Mouse (Mus musculus) urinary bladder, postnatal 10 days (tissue): ENCODE results near the gene Srsf5.
"Not testable (repeated sequence)": the region's sequence is repeated elsewhere in the genome, so short reads cannot be mapped to it uniquely, and the experiment has no call there.

Experiments
- DNase-seq: peaks from one replicate; pipeline ENCODE4 v3.0.0; 2022; ENCODE audit warnings: low spot score

Srsf5 gene

DNA sequence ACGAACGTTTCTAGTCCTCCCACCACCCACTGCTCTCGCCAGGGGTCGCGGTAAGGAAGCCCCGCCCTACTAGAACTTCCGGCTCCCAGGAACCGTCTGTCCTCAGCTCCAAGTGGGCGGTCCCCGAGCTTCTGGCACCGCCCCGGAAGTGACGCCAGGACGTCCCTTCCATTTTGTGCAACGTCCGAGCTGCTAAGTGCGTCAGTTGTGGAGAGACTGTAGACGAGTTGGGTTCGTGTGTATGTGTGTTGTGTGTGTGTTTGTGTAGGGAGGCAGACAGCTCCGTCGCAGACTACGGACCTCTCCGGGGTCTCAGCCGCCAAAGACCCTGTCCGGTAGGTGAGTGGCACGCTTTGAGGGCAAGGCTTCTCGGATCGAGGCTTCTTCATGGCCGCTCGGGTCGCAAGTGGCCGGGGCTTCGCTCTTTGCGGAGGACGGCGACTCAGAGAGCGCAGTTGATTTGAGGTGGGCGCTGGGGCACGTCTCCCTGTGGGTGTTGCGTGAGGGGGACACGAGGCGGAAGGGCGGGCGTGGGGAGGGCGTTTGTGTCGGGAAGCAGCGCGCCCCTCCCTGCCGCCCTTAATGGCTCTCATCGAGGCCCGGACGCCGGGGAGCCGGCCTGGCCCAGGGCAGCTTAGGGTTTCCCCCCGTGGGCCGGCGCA lies at the start of gene Srsf5:
TSS of gene Srsf5 (plus strand) at position 171 of the 662 bp plus-strand sequence.
- DNase-seq: peak; percentile 97

DNA sequence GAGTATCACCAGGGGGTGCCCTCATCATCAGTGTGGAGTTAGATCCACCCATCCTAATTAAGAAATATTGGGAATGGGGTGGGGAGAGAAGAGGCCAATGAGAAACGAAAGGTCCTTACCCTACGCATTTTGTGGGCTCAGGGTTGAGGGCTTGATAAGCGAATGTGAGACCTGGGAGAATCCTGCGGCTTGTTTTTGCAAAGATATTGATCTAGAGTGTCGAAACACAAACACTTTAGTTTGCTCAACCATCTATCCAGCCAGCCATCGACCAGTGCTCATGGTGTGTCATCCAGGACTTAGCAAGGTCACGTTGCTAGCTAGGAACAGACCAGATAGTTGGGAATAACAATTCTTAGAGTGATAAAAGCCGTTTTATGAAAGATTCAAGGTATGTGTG lies 35.7 kb upstream of the Srsf5 start:
- DNase-seq: no peak

DNA sequence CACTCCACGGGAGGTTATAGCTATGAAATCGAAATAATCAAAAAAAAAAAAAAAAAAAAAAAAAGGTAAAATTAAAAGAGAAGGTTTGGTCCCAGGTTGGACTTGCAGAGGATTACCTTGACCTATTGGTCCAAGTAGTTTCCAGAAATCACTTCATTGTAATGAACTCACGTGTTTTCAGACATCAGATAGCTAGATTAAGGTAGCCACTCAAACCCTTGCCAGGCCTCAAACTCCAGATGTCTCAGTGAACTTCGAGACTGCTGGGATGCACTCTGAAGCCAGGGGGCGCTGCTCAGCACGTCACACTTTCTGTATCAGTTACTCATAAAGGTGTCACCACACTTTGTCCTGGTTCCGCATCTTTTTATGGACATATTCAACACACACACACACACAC lies 27.5 kb upstream of the Srsf5 start:
- no peak for DNase-seq

DNA sequence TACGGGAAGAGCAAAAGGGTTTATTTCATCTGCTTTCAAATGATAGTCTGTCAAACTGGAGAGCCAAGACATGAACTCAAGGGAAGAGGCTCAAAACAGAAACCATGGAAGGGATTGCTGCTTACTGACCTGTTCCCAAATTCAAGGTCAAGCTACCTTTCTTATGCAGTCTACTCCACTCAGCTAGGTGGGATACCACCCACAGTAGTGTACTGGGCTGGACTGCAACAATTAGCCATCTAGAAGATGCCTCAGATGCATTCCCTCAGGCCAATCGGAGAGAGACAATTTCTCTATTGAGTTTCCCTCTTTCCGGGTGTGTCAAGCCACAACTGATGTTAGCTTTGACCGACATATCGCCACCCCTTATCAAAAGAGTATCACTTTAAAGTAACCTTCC lies 24.0 kb upstream of the Srsf5 start:
- DNase-seq: no peak

DNA sequence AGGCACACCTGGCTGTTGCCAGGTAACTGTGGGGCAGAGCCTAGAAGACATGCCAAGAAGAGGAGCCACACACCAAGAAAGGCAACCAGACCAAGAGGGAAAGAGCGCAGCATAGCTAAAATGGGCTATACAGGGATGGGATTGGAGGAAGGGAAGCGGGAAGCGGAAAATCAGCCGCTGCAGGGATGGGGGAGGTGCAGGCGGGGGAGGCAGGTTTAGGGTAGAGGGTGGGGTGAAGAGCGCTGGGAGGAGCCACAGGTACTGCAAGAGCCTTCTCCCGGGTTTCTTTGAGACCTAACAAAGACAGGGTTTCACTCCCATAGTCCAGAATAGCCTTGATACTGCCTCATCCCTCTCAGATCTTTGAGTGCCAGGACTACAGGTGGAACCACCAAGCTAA lies 22.4 kb upstream of the Srsf5 start:
- DNase-seq: no peak

DNA sequence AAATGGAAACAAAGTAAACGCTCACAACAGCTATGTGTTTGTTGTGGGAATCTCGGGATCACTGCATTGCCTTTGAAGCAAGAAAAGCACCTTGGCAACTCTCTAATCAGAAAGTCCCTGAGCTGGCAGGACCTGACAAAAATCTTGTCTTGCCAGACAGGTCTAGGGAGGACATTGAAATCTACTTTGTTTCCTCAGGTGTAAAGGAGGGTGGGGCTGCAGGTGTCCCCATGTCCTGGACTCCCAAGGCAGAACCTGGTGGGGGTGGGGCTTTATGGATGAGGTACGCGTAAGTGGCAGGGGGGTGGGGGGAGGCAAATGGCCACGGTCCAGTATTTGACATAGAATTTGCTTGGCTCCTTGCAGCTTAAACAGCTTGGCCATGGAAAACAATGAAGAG lies 21.7 kb upstream of the Srsf5 start:
- DNase-seq: no peak

DNA sequence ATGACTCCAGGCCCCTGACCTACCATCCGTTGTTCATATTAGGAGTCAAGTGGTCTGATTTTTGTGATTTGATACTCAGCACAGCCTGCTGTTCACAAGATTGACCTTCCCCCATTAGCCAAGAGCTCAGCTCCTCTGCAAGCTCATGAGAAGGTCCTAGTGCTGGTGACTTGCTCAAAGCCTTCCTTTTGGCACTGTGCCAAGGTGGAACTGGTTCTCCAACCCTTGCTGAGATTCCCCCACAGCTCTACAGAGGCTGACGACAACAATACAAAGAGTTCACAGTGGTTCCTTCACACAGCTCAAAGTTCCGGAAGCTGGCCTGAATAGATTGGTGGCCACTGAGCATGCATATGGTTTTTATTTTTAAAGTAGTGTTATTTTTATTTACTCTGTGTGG lies 21.1 kb upstream of the Srsf5 start:
- DNase-seq: peak; percentile 38

DNA sequence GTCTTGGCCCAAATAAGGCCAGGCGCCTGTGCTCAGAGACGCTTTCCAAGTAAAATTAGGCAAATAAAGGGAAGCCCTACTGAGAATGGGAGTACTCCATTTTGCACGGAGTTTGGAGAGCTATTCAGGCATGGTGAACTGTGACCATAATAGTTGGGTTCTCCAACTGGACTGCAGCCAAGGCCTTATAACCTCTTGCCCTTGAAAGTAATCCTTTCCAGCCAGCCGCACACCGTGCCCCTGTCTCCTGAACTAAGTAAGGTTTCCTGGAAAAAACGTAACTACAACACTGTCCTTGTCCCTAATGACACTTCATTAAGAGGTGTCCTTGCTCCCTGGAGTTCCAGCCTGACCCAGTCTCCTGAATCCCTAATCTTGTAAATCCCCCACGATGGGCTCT lies 19.4 kb upstream of the Srsf5 start:
- DNase-seq: no peak

DNA sequence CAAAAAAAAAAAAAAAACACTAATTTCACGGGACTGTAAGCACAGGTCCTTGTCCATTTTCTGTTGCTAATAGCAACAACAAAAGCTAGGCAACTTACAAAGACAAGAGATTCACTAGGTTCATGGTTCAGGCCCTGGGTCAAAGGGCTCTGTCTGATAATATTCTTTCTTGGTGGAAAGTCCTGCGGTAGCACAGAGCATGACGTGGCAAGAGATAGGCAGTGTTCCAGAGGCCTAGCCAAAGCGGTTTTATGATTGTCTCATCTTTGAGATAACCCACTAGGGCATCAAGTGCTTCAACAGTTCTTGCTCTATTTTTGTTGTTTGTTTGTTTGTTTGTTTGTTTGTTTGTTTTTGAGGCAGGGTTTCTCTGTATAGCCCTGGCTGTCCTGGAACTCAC lies 18.8 kb upstream of the Srsf5 start:
- no peak for DNase-seq

DNA sequence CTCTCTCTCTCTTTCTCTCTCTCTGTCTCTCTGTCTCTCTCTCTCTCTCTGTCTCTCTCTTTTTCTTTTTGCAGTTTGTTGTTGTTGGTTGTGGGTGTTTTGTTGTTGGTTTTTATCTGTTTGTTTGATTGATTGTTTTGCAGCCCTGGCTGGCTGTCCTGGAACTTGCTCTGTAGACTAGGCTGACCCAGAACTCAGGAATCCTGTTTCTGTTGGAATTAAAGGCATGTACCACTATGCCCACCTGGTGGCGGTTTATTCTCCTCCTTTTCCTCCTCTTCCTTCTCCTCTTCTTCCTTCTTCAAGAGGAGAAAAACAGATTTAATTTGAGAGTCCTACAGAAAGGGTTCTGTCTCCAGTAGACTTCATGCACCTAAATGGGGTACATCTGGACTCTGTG lies 17.8 kb upstream of the Srsf5 start:
- DNase-seq: no peak

DNA sequence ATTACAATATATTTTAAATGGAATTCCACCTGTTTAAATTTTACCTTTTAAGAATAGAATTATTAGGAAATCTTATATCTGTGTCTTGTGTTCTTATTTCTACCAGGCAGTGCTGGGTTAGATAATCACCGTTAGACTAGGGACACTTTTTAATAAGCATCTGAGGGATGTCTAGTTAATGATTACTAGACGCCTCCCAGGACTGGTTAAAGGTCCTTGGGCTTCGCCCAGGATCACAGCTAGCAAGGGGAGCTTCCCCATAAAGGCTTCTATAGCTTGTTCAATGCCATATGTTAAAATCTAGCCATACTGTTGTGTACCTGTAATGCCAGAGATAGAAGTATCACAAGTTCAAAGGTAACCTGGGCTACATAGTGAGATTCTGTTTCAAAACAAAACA lies 16.4 kb upstream of the Srsf5 start:
- no peak for DNase-seq

DNA sequence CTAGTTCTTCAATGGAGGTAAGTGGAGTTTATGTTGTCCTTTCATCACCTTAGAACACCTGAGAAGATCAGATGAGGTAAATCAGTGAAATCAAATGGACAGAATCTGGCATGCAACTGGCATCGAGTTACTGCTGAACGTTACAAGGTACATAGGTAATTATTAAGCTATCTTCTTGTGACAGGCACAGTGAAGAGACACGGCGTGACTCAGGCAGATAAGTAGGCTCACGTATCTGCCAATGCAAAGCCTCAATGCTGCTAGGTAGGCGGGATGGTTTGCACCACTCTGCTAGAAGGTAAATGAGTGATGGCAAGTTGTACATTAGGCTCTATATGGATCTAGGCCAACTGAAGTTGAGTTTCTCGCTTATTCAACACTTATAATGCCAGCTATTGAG lies 15.2 kb upstream of the Srsf5 start:
- DNase-seq: no peak

DNA sequence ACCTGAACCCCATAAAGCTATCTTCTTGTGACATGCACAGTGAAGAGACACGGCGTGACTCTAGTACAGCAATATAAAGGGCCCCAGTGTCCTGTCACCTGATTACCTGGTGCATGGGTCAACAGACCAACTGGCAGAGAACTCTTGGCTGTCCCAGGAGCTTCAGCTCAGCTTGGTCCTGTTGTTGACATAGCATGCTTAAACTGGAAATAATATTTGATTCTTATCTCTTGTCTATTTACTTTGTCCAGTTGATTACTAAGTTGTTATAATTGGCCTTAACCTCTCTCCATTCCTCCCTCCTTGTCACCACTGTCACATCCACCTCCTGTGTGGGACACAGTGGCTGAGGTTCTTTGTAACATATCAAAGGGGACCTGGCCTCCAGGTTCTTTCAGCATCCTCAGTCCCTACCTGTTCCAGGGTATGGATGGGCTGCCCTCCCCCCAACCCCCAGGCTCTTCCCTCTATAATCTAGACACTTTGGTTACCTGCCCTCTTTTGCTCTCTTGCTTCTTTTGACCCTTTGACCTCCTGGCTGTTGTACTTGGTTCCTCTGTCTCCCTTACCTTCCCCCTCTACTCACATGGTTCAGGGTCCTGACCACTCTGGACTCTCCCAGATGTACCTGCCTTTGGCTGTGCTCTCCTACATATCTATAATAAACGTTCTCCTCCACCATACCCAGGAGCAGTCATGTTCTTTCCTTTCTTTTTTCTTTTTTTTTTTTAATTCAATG lies 13.7 kb upstream of the Srsf5 start:
- no peak for DNase-seq

DNA sequence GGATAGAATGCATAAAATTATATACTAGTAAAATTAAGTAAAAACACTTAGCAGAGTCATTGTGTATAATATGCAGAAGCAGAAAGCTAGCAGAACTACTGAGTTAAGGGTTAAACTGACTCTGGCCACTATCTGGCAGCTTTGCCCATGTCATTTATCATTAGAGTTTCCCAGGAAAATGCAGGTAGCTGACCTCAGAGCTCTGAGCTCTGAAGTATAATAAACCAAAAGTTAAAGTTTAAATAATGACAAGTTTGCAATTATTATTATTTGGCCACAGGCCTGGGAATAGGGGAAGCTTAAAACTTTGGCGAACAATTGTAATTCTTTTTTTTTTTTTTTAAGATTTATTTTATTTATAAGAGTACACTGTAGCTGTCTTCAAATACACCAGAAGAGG lies 12.4 kb upstream of the Srsf5 start:
- no peak for DNase-seq

DNA sequence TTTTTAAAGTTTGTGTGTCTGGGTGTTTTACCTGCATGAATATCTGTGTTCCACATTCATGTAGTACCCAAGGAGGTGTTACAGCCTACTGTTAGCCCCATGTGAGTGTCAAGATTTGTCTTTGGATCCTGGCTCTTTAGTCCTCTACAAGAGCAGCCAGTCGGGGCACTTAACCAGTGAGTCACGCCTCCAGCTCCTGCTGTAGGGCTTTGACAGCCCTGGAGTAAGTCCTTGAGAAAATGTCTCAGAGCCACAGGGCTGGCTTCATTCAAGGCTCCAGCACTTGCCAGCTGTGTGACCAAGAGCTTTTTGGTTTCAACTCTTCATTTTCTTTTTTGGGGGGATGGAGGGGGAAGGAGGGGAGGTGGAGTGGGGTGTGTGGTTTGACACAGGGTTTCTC lies 8.6 kb upstream of the Srsf5 start:
- no peak for DNase-seq

DNA sequence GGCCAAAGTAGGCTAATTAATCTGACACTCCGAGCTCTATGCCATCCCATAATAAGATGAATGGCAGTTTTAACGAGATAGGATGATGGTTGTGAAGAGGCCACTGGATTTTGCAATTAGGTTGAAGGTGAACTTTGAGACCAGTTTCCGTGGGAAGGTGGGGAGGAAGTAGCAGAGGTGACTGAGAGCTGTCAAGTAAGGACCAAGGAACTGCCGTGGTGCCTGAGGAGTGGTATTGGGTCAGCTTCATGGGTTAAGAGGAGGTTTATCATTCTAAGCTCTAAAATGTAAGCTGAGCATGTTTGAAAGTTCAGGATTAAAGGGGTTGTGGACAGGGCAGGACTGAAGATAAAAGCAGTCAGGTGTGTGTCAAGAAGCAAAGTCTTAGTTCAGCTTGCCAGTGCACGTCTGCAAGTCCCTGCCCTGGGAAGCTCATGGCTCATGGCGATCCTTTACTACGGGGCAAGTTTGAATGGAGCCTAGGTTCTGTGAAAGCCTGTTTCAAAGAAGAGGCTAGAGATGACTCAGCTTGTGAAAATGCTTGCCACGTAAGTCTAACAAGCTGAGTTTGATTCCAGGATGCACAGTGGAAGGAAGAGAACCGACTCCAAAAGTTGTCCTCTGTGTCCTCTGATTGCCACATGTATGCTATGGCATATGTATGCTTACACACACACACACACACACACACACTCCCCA lies 7.8 kb upstream of the Srsf5 start:
- no peak for DNase-seq

DNA sequence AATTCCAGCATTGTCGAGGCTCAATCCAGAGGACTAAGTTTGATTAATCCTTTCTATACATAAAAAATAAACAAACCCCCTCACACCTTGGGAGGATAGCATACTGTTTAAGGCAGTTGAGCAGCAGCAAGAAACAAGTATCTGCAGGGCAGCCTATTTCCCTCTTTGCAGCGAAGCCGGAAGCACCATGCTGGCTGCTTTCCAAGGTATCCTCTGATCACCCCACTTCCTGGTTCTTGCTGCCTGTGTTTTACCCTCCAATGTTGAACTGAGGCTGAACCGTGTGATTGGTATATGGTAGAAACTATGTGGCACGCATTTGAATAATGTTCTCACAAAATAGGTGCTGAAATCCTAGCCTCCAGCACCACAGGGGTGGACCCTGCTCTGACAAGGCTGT lies 6.7 kb upstream of the Srsf5 start:
- DNase-seq: no peak

DNA sequence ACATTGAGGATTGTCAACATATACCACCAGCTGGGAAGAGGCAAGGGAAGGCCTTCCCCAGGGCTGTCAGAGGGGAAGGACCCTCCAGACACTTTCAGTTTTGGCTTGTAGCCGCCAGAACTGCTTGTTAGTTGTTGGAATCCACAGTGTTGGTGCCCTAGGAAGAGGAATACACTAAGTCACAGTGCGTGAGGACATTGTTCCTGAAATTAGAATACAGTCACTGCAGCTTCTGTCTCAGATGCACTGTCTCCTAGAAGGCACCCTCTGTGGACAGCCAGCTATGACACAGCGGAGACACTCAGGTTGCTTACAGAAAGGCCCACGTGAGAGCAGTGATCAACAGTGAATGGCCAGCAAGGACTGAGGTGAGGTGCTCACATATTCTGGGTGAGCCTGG lies 6.1 kb upstream of the Srsf5 start:
- no peak for DNase-seq

DNA sequence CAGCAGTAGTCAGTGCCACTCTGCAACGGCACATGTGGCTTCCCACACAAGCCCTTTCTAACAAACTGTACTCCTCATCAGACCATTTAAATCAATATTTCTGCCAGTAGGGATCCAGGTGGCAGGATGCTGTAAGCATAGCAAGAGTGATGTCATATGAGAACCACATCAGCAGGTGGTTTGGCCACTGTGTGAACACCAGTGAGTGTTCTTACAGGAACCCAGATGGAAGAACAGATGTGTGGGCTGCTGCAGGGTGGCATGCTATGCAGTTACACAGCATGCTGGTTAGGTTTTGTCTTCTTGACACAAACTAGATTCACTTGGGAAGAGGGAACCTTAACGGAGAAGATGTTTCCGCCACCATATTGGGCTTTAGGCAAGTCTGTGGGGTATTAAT lies 3.4 kb upstream of the Srsf5 start:
- no peak for DNase-seq

DNA sequence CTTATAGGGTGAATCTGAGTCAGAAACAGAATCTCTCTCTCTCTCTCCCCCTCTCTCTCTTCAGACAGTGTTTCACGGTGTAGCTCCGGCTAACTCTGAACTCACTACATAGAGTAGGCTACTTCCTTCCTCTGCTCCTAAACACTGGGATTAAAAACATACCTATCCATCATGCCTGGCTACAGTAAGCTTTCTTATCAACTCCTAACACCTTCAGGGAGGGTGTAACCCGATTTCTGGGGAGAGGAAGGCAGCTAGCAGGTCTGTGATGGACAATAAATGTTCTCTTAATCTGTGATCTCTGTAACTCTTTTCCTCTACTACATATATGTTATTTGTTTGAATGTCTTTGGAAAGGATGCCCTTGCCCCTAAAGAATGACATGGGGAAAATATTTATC lies 1.9 kb upstream of the Srsf5 start:
- DNase-seq: no peak

DNA sequence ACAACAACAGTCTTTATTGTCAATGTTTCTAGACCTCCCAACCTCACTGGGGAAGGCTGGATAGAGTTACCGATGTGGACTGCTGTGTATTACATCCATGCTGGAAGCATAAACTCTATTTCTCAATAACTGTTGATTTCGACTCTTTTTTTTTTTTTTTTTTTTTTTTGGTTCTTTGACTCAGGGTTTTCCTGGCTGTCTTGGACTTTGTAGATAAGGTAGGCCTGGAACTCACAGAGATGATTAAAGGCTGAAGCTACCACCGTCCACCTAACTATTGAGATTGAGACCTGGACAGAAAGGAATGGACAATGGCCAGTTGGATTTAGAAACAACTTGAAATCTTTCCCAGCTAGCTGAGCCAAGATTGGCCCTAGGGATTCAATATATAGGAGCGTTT lies 1.1 kb upstream of the Srsf5 start:
- DNase-seq: no peak

DNA sequence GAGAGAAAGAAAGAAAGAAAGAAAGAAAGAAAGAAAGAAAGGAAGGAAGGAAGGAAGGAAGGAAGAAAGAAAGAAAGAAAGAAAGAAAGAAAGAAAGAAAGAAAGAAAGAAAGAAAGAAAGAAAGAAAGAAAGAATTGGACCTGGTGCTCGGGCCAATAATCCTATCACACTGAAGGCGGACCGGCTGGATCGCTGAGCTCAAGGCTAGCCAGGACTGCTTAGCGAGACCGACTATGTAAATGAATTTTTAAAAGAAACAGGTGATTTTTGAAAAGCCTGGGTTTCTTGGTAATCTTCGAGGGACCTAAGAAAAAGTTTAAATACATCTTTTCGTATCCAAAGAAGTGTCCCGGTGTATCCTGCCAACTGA lies 356 bp upstream of the Srsf5 start:
- not testable (repeated sequence) for DNase-seq

DNA sequence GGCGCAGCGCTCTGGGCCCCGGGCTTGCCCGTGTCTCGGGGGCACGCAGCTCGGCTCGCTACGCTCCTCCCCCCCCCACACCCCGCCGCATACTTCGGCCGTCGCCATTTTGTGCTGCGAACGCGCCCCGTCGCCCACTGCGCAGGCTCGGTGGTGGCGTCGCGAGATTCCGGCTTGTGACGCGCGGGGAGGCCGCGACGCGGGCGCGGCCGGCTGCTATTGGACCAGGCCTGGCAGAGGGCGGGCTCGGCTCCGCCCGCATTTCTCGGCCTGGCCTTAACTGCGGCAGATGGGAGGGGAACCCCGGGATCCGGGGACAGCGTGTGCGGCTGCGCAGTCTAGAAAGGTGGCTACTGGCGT lies 672 bp downstream of the Srsf5 start:
- peak; percentile 84 for DNase-seq

DNA sequence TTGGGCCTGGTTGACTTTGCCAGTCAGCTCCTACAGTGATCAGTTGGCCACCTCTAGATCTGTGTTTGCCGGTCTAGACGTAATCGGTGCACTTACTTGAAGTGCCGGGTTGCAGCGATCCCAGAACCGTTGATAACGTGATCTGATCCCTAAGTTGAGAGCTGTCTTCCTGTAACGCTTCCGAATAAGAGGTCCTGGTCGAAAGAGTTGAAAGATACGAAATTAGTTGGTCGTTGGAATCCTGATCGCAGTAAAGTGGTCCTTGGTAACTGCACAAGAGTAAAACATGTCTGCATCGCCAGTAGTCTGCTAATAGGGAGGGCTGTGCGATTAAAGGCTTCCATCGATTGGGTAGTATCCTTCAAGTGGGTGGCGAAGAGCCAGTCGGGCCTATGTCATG lies 2.9 kb downstream of the Srsf5 start:
- DNase-seq: no peak
